Mouse (Mus musculus): ENCODE measurements at regions not wholly inside any gene's neighbourhood (a gene's known extent, or its start where the extent isn't known, plus 50 kb on each side); places are given as distances from the start of the nearest gene placed in this dataset.

DNA sequence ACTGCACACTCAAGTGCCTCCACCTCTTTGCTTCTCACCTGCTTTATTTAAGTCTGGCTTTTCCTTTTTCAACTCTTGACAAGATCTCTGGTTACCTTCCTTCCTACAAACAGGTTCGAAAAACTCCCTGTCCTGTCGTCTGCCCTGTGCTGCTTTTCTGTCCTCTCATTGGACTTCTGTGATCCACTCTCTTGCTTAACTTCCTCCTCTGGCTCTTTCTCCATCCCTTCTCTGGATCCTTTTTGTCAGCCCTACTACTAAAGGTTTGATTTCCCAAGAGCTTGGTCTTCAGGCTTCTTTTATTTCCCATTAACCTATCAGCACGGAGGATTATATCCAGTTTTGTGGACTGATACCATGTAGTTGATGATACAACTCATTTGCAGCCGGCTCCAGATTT lies 149.8 kb downstream of the Satb1 start:
- no peak for DNase-seq (ENCODE audit: low spot score)

- no peak for DNase-seq (ENCODE audit: low spot score)
Measured at GRCm38 (mm10) chr17:51682368-51682767, 150.7 kb downstream of the Satb1 start.

GRCm38 (mm10) chr17:51677451-51677850 lies 155.6 kb downstream of the Satb1 start:
- DNase-seq (ENCODE audit: low spot score): no peak

GRCm38 (mm10) chr17:51658408-51658807 lies 174.7 kb downstream of the Satb1 start:
- DNase-seq (ENCODE audit: low spot score): no peak

DNA sequence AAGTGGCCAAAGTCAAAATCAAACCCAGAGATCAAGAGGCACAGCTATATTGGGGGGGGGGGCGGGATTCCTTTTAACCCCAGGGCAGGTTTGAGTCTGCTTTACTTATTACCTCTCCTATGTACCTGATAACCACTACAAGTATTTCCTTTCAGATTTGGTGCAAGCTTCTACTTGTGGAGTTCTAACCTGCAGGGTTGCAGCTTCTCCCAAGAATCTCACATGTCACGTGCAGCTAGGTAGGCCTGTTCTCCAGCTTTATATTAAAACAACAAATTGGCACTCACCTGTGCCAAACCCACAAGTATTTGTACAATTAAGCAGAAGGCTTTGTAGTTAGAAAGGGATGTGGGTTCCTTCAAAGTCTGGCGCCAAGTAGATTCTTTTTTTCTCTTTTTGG lies 179.2 kb downstream of the Satb1 start:
- DNase-seq (ENCODE audit: low spot score): no peak

- no peak for DNase-seq (ENCODE audit: low spot score)
Measured at GRCm38 (mm10) chr17:51651880-51652279, 181.2 kb downstream of the Satb1 start.

GRCm38 (mm10) chr17:51649213-51649815 lies 183.8 kb downstream of the Satb1 start:
- no peak for DNase-seq (ENCODE audit: low spot score)

DNA sequence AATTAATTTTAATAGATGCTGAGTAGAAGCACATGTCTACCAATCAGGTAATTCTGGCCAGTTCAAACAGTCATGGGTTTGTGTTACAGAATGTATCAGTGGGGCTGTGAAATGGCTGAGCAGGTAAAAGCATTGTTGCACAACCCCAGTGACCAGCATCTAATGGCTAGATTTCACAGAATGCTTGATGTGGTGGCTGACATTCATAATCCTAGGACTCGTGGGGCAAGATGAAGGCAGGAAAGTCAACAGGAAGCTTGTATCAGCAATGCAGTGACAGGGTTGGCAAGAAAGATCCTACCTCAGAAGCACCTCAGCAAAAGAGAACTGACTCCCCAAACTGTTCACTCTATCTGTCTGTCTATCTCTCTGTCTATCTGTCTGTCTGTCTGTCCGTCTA lies 186.7 kb downstream of the Satb1 start:
- no peak for DNase-seq (ENCODE audit: low spot score)

GRCm38 (mm10) chr17:51645866-51646265 lies 187.2 kb downstream of the Satb1 start:
- DNase-seq (ENCODE audit: low spot score): no peak

- no peak for DNase-seq (ENCODE audit: low spot score)
Measured at GRCm38 (mm10) chr17:51642682-51643081, 190.4 kb downstream of the Satb1 start.

DNA sequence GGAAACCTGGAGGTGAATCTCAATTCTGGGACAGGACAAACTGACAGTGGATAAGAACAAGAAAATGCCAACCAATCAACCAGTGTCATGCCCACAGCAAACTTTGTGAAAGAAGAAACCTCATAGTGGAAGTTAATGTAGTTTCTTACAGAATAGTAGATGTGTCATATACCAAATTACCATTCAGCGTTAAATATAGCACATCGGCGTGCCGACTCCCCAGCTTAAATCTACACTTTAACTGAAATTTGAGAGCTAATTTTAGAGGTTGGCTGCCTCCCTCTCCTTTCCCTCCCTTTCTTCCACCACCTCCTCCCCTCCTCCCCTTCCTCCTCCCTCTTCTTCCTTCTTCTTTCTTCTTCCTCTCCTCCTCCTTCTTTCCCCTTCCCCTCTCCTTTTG lies 197.2 kb downstream of the Satb1 start:
- DNase-seq (ENCODE audit: low spot score): no peak

- DNase-seq (ENCODE audit: low spot score): no peak
Measured at GRCm38 (mm10) chr17:51631574-51631973, 201.5 kb downstream of the Satb1 start.

DNA sequence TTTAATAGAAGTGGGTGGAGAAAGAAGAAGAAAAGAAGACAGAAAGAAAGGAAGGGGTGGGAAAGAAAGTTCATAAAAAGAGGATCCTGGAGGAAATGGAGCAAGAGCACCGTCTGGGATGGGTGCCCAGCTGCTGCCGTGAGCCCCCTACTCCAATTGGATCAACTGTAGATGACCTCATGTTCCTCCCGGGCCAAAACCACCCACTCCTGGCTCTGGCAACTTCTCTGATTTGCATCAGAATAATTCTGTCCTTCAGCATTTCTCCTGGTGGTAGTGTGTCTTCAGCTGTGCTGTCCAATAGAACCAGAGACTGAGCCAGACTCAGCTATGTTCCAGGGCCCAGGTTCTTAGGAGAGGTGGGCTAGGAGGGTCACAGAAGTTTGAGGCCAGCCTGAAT lies 212.6 kb downstream of the Satb1 start:
- no peak for DNase-seq (ENCODE audit: low spot score)

DNA sequence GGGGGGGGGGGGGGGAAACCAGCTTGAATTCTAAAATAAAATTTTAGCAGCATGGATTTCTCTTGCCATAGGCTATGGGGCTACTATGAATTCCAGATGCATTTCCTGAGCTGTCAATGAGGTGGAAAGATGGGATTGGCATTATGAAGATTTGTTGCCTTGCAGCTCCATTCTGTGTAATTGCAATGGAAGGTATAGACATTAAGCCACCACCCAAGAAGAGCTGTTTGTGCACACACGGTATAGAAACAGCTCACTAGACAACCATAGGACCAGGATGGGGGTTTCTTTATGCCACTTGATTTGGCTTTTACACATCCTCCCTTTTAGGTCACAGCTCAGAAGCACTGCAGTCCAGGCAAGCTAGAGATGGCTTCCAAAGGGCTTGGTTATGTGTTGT lies 247.8 kb downstream of the Satb1 start:
- DNase-seq (ENCODE audit: low spot score): no peak

- no peak for DNase-seq (ENCODE audit: low spot score)
Measured at GRCm38 (mm10) chr17:51583984-51584880, 248.9 kb downstream of the Satb1 start.

DNA sequence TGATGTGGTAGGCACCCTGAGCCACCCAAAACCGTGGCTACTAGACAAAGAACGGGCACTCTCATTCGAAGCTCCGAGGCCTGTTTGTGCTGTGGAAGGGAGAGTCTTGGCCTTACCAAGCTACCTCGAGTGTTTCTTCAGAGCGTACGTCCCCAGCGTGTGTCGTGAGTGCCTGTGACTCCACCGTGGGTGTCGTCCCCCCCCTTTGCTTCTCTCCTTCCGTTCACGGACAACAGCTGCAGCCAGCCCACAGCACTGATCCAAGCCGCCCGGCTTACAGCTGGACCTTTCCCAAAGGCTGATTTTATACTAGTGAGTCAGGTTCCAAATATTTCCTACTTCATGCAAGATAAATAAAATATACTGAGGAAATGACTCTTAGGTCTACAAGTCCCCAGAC lies 249.8 kb downstream of the Satb1 start:
- DNase-seq (ENCODE audit: low spot score): no peak

GRCm38 (mm10) chr17:51555854-51556253 lies 277.2 kb downstream of the Satb1 start:
- no peak for DNase-seq (ENCODE audit: low spot score)

GRCm38 (mm10) chr17:51554446-51554845 lies 278.6 kb downstream of the Satb1 start:
- DNase-seq (ENCODE audit: low spot score): no peak

DNA sequence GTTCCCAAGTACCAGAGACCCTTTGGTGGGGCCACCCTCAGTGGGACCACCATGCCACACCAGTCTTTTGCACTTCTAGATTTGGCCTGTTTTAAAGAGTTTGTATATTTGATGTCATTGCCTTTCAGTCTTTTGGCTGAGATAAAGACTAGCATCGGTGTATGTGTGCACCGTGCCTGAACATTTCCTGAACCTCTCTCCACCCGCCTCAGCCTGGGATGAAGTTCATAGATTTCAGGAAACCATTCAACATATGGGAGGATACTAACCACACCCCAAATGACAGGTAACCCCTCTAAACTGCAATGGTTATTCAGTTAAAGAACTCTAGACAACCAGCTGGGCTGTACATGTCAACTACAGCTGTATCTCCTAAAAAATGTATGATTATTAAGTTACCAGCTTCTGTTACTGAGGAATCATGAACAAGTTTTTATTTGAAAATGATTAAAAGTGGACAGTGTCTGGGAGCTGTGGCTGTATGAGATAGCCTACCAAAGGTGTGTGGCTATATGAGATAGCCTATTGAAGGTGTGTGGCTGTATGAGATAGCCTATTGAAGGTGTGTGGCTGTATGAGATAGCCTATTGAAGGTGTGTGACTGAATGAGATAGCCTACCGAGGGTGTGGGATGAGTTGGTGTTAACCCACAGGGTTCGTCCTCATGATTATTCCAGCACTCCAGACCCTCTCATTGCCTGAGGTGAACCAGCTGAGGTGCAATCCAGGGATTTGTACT lies 280.6 kb downstream of the Satb1 start:
- no peak for DNase-seq (ENCODE audit: low spot score)

DNA sequence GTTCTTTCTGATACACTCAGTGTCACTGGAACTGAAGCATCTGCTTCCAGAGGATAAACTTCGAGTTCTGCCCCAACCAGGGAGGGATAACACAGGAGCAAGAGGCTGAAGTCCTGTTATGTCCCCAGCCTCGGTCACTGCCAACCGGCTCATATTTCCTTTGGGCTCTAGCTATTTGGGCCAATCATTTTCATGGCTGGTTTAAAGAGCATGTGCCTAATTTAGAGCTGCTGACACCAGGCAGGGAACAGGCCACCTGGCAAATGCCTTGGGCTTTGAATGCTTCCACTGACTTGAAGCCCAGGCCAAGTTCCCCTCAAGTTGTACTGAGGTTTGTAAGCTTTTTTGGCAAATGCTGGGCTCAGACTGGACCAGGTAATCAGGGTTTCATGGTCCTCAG lies 286.1 kb downstream of the Satb1 start:
- no peak for DNase-seq (ENCODE audit: low spot score)

GRCm38 (mm10) chr17:51542544-51542943 lies 290.5 kb downstream of the Satb1 start:
- DNase-seq (ENCODE audit: low spot score): no peak

GRCm38 (mm10) chr17:51534678-51535077 lies 298.4 kb downstream of the Satb1 start:
- no peak for DNase-seq (ENCODE audit: low spot score)

DNA sequence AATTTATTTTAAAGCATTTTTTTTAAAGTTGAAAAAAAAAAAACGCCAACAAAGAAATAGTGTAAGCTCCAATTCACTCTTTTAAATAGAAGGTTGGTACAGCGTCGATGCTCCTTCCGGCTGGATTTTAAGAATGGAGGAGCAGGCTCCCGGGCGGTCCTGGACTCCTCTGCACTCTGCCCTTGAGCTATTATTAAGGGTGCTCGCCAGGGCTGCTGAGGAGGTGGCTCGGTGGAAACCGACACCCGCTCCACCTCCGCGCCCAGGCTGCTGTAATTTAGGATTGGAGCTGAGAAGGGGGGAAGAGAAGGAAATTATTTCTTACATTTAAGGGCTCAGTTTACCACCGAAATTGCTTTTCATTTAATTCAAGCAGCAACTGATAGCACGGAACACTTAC lies 298.8 kb downstream of the Satb1 start:
- no peak for DNase-seq (ENCODE audit: low spot score)

All from adipocyte (in vitro differentiated cells).